Mouse (Mus musculus): ENCODE measurements around the gene C1galt1c1. TPM values are rescaled to one million over a fixed set of nuclear protein-coding genes. Genes with fewer than 3 reads are reported as not detected.

Gene C1galt1c1
- total RNA-seq, 4 experiments from 2014 or later = 20.8 to 24.5 (median 22.9) TPM

Other genes starting within 250 kb of the C1galt1c1 start
- gene Lamp2, start 178.6 kb downstream of the C1galt1c1 start, total RNA-seq (2022) = 100 to 1,000 TPM in 2 of 4 experiments, 10 to 100 TPM in 2; 78.7 to 107 (median 95.4) TPM
- gene Cul4b, start 58.9 kb downstream of the C1galt1c1 start, total RNA-seq (2022) = 10 to 100 TPM; 35.5 to 40.3 (median 36.4) TPM
- 10 to 100 TPM; 75.4 to 80.5 (median 77.1) TPM for gene Mcts1, start 34.5 kb downstream of the C1galt1c1 start, total RNA-seq (2022)
- gene 6030498E09Rik, start 137.6 kb upstream of the C1galt1c1 start, total RNA-seq (2022) = not detected

Measured in left cerebral cortex, adult 8-10 months (tissue).